Mouse (Mus musculus): ENCODE data around the gene Cacna2d3.
A peak's percentile ranks its signal among the peaks of the same experiment; 100 is the strongest.

- TF ChIP-seq CTCF (conservative IDR thresholded peaks at IDR 0.05 in 1 of 2, IDR thresholded peaks at IDR 0.05 in 1 of 2; ENCODE audit: low read depth in 2 of 2, low read length in 2 of 2) = peak in 1 of 2 experiments; percentile 63; a peak in 3 of 4 replicates
- no peak for TF ChIP-seq POLR2A (IDR thresholded peaks at IDR 0.05; ENCODE audit: low read depth, low read length)
- TF ChIP-seq SIN3A (IDR thresholded peaks at IDR 0.05; ENCODE audit: low read length) = no peak
- no peak for TF ChIP-seq JUN (IDR thresholded peaks at IDR 0.05; ENCODE audit: insufficient read depth, low read depth, low read length)
- no peak for TF ChIP-seq TCF12 (IDR thresholded peaks at IDR 0.05; ENCODE audit: low read depth, low read length)
- no peak for TF ChIP-seq E2F4 (IDR thresholded peaks at IDR 0.05; ENCODE audit: insufficient replicate concordance, low read depth, low read length)
- no peak for TF ChIP-seq POLR2AphosphoS2 (IDR thresholded peaks at IDR 0.05; ENCODE audit: low read depth, low read length)
- no peak for TF ChIP-seq ZKSCAN1 (IDR thresholded peaks at IDR 0.05; ENCODE audit: borderline replicate concordance, low read depth, low read length)
- TF ChIP-seq ETS1 (conservative IDR thresholded peaks at IDR 0.05; ENCODE audit: low read depth, low read length) = no peak
- TF ChIP-seq GABPA (IDR thresholded peaks at IDR 0.05; ENCODE audit: insufficient replicate concordance, low read depth, low read length) = no peak
- TF ChIP-seq ZC3H11A (IDR thresholded peaks at IDR 0.05; ENCODE audit: low read depth, low read length) = no peak
- TF ChIP-seq NELFE (IDR thresholded peaks at IDR 0.05; ENCODE audit: low read depth, low read length) = no peak
- no peak for TF ChIP-seq ZNF384 (IDR thresholded peaks at IDR 0.05; ENCODE audit: low read depth, low read length)
- no peak for TF ChIP-seq ZMIZ1 (IDR thresholded peaks at IDR 0.05; ENCODE audit: low read depth, low read length)
These were observed 25.5 kb downstream of the Cacna2d3 start for GRCm38 (mm10) chr14:29696131-29696530.

All from CH12.LX (cell line).